Mouse (Mus musculus) kidney, postnatal 0 days (tissue): ENCODE measurements around the gene Ascc2. TPM values are rescaled to one million over a fixed set of nuclear protein-coding genes. Genes with fewer than 3 reads are reported as not detected.
A peak's percentile ranks its signal among the peaks of the same experiment; 100 is the strongest.

ENCODE experiments used
- ATAC-seq: fragments of 200-750 bp; cut with Nextera tagmentation; replicated peaks from 2 replicates; pipeline ENCODE4 v1.8.0; 2017; ENCODE audit warnings: low read depth, moderate number of reproducible peaks, moderate TSS enrichment, moderate library complexity; ENCODE audit not compliant: low FRiP score
- DNase-seq: peaks from one replicate; pipeline ENCODE4 v3.0.0-alpha.2; 2016; ENCODE audit warnings: low spot score
- H3K27ac ChIP-seq: fragments of 300-500 bp; sonication (generic); 2 replicates; pipeline ENCODE4 v1.5.1; 2014; ENCODE audit warnings: mild to moderate bottlenecking
- H3K27me3 ChIP-seq: fragments of 300-500 bp; sonication (generic); 2 replicates; pipeline ENCODE4 v1.6.1; 2014; ENCODE audit warnings: low read length, mixed read lengths; ENCODE audit not compliant: insufficient read depth
- H3K36me3 ChIP-seq: fragments of 300-500 bp; sonication (generic); 2 replicates; pipeline ENCODE4 v1.6.1; 2014; ENCODE audit warnings: low read length, mixed read lengths; ENCODE audit not compliant: insufficient read depth
- H3K4me1 ChIP-seq: fragments of 300-500 bp; sonication (generic); replicated peaks from 2 replicates; pipeline ENCODE4 v1.6.1; 2014; ENCODE audit warnings: antibody characterized with exemption, low read length, mixed read lengths; ENCODE audit not compliant: insufficient read depth
- H3K4me2 ChIP-seq: fragments of 300-500 bp; sonication (generic); 2 replicates; pipeline ENCODE4 v1.6.1; 2014; ENCODE audit warnings: mild to moderate bottlenecking, low read length, moderate library complexity, mixed read lengths
- H3K4me3 ChIP-seq: fragments of 300-500 bp; sonication (generic); replicated peaks from 2 replicates; pipeline ENCODE4 v1.5.1; 2014; ENCODE audit warnings: low read depth, low read length
- H3K9ac ChIP-seq: fragments of 300-500 bp; sonication (generic); 2 replicates; pipeline ENCODE4 v1.6.1; 2014; ENCODE audit warnings: low read depth, low read length
- H3K9me3 ChIP-seq: fragments of 300-500 bp; sonication (generic); replicated peaks from 2 replicates; pipeline ENCODE4 v1.6.1; 2016; ENCODE audit warnings: low read length, inconsistent platforms, mixed read lengths
- CTCF ChIP-seq: IDR thresholded peaks from 2 replicates; pipeline ENCODE4 v1.5.1; 2016; ENCODE audit warnings: antibody characterized with exemption, low read depth, mild to moderate bottlenecking, moderate library complexity
- WGBS: fragments of 180-500 bp; shearing (Covaris S2); extraction: QIAGEN DNeasy Blood & Tissue Kit; methylation state at CpG from one replicate; pipeline ENCODE4 v1.1.7; 2014; 5-methylcytosine and 5-hydroxymethylcytosine counted together
- polyA plus RNA-seq: library from polyadenylated mRNA; unstranded; fragments of >200 nt; fragmentation: Nextera tagmentation; extraction: Ambion mirVana; gene quantifications from 2 replicates; pipeline ENCODE4 v1.2.1, GENCODE M21; 2015

The Ascc2 gene
- polyA plus RNA-seq, 1 experiment from 2014 or later, result 23.2 TPM

DNA sequence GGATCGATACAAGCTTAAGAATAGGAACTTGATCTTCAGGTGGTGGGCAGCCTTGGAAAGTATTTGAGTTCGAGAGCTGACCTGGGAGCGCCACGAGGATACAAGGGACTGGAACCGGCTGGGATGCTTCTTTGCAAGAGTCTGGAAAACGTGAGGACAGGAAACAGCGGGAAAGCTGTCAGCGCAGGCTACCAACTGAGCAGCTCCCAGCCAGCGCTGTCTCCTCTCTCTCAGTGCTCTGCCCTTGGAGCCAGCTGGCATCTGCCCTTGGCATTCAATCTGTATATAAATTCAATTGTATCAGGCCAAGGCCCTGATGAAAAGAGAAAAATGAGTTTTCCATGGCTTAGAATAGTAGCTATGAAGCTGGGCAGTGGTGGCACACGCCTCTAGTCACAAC is 53.7 kb downstream of the Ascc2 start:
- ATAC-seq, result no peak
- Histone ChIP-seq H3K27me3 (no peaks in the 10 kb centered on the region), H3K36me3 (no peaks in the 10 kb centered on the region), H3K9me3 (no peaks in the 10 kb centered on the region), H3K27ac (no peak overlapping the region), H3K4me2 (no peak overlapping the region), H3K4me3 (no peak overlapping the region), H3K4me1 (no peaks in the 10 kb centered on the region), H3K9ac (no peak overlapping the region)
- no peak for DNase-seq
- WGBS, result 64% methylated on average over 10 of the region's 10 CpGs
- no peak for TF ChIP-seq CTCF

DNA sequence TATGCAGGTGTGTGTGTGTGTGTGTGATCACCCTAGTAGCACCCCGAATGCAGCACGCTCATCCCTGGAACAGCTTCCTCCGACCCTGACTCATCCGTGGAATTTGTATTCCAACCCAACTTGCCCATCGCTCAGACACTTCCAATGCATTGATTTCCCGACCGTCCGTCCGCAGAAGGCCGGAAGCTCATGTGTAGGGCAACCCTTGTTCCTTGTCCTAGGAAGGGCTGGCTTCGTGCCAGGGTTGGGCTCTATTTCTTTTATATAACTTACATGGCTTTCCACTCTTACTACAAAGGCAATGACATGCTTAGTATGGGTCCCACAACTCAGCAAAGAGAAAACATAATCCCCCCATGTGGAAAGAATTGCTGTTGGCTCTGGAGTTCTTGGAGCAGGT is 54.6 kb downstream of the Ascc2 start:
- 86% methylated on average over 11 of the region's 11 CpGs for WGBS

DNA sequence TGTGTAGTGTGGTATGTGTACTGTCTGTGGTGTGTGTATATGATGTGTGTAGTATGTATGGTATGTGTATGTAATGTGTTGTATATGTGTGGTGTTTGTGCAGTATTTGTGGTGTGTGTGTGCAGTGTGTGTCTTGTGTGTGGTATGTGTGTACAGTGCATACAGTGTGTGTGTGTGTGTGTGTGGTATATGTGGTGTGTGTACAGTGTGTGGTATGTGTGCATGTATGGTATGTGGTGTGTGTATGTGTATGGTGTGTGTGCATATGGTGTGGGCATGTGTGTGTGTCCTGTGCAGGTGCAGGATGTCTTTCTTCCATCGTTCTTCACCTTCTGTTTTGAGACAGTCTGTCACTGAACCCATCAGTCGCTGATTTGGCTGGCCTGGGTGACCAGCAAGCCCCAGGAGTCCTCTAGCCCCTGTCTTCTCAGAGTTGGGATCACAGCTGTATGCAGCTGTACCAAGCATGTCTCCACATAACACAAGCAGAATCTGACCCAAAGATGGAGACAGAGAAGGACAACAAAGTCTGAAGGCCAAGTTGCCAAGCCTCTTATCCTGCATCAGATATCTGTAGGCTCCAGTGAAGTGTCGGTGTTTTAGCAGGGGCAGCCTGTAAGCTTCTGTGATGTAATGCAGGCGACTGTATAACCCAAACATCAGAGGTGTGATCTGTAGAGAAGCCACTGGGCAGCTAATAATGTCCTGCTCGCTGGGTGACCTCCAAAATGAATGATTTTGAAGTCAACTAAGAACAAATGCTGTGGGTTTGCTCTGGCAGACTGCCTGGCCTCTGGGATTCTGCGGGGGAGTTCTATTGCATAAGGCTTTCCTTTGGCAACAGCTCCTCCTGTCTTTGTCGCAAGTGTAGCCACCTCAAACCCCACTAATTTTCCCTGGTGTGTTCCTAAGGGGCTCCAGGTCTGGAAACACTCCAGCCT is 59.8 kb downstream of the Ascc2 start:
- Histone ChIP-seq H3K4me3 (no peak overlapping the region), H3K9me3 (no peaks in the 10 kb centered on the region), H3K4me1 (no peaks in the 10 kb centered on the region), H3K36me3 (peaks cover 7% of the 10 kb centered on the region; the same call in 1 of the 2 replicates), H3K4me2 (no peak overlapping the region), H3K27me3 (no peaks in the 10 kb centered on the region), H3K27ac (no peak overlapping the region), H3K9ac (no peak overlapping the region)
- TF ChIP-seq CTCF, result peak; percentile 61
- peak; percentile 85 for DNase-seq
- WGBS, result 39% methylated on average over 7 of the region's 7 CpGs
- no peak for ATAC-seq

More for the DNA sequence above, 54.6 kb downstream of the Ascc2 start:
- Histone ChIP-seq H3K27me3 (no peaks in the 10 kb centered on the region), H3K27ac (no peak overlapping the region), H3K4me3 (no peak overlapping the region), H3K9me3 (no peaks in the 10 kb centered on the region), H3K9ac (no peak overlapping the region), H3K4me1 (no peaks in the 10 kb centered on the region), H3K4me2 (no peak overlapping the region), H3K36me3 (no peaks in the 10 kb centered on the region)
- ATAC-seq (no peak), DNase-seq (no peak)
- TF ChIP-seq CTCF, result no peak

DNA sequence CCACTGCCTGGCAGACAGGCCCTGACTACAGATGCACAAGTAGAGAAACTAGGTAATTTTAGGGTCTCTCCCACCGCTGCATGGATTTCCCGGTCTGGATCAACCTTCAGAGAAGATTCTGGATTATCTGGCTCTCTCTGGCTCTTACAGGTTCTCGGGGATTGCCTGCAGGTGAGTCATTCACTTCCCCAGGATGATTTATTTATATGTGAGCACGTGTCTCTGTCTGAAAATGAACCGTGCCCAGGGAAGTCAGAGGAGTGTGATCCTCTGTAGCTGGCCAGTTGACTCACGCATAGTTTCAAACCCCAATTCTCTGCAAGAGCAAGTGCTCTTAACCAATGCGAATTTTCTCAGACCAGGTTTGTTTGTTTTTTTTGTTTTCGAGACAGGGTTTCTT is 63.2 kb downstream of the Ascc2 start:
- Histone ChIP-seq H3K27ac (no peak overlapping the region), H3K9ac (no peak overlapping the region), H3K4me3 (no peak overlapping the region), H3K36me3 (peaks cover 7% of the 10 kb centered on the region; the same call in 1 of the 2 replicates), H3K27me3 (no peaks in the 10 kb centered on the region), H3K9me3 (no peaks in the 10 kb centered on the region), H3K4me2 (no peak overlapping the region), H3K4me1 (no peaks in the 10 kb centered on the region; the same call in none of the 2 replicates)
- WGBS, result 71% methylated on average over 8 of the region's 8 CpGs
- no peak for DNase-seq
- ATAC-seq, result no peak
- TF ChIP-seq CTCF, result no peak

DNA sequence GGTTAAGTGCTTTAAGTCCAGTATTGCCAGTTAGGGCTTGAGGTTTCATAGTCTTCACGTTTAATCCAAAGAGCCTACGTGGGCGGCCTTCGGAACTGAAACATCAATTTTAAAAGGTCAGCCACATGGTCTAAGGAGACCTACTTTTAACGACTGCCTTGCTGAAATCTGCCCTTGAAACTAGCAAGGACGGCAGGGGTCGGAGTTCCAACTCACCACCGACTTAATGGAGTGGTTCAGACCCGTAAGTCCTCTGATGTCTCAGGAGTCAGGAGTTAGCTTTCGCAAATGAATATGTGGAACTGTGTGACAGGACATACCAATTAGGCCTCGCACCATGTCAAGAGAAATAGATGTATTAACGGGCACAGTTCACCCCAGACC is 66.1 kb downstream of the Ascc2 start:
- 4% methylated on average over 12 of the region's 12 CpGs for WGBS
- peak; percentile 15; the same call in 1 of the 2 replicates for TF ChIP-seq CTCF
- Histone ChIP-seq H3K4me2 (peak overlapping the region; percentile 94), H3K4me1 (no peaks in the 10 kb centered on the region; the same call in none of the 2 replicates), H3K9me3 (no peaks in the 10 kb centered on the region), H3K9ac (peak overlapping the region; percentile 90), H3K27me3 (no peaks in the 10 kb centered on the region), H3K27ac (peak overlapping the region; percentile 85), H3K36me3 (peaks cover 7% of the 10 kb centered on the region; the same call in 1 of the 2 replicates), H3K4me3 (peak overlapping the region; percentile 82)
- peak; percentile 57; the same call in 1 of the 2 replicates for ATAC-seq
- DNase-seq, result no peak

DNA sequence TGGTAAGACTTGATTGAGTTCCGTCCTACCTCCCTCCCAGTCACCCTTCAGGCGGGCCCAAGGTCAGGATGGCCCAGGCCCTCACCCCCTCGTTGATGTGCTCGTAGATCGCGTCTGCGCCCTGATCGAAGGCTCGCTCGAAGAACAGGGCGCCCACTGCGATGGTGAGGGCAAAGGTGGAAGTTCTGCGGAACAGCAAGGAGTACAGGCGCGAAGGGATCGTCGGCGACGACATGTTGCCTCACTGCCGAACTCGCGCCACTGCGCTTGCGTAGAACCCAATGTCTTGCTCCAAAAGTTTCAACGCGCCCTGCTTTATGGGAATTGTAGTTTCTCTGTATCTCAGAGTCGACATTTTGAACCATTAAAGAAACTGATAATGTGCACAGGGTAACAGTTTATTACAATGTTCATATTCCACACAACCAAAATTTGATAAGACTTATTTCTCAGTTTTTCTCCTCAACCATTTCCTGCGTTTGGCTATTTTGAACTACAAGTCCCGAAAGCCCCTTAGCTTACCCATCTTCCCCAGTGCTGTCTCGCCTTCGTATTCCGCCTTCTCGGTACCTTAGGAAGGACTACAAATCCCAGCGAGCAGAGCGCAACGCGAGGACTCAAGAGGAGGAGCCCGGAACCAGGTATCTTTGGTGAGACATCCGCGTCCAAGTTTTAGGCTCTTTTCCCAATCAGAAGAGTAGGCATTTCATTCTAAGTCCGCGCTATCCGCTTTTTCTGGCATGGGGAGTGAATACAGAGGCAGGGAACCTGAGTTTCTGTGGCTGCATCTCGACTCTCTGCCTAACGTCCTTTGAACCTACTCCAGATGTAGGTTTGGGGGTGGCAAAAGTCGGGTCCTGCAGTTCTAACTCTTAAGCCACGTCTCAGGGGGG is 66.8 kb downstream of the Ascc2 start, which contains the start of the genes Uqcr10 and Zmat5:
Uqcr10 (minus strand) TSS at position 271 of the 893 bp plus-strand sequence.
Zmat5 (plus strand) TSS at position 607 of the 893 bp plus-strand sequence.
- peak; percentile 90 for ATAC-seq

More for the DNA sequence above, 66.8 kb downstream of the Ascc2 start, which contains the start of the genes Uqcr10 and Zmat5:
- Histone ChIP-seq H3K9me3 (no peaks in the 10 kb centered on the region), H3K27ac (peak within 1 kb of the TSS; percentile 85), H3K4me1 (no peaks in the 10 kb centered on the region; the same call in none of the 2 replicates), H3K4me2 (peak within 1 kb of the TSS; percentile 94), H3K4me3 (peak within 1 kb of the TSS; percentile 82), H3K9ac (peak within 1 kb of the TSS; percentile 90), H3K27me3 (no peaks in the 10 kb centered on the region), H3K36me3 (peaks cover 7% of the 10 kb centered on the region; the same call in 1 of the 2 replicates)
- under 1% methylated on average over 47 of the region's 47 CpGs for WGBS
- peak; percentile 98 for DNase-seq
- TF ChIP-seq CTCF, result no peak
